Mouse (Mus musculus): ENCODE results near the gene Pilrb1.
"Not testable (repeated sequence)": the region's sequence is repeated elsewhere in the genome, so short reads cannot be mapped to it uniquely, and the experiment has no call there.

The Pilrb1 gene
- long read RNA-seq, experiment 1, partial matches to known transcripts, result 0 of 1 reads
- long read RNA-seq, experiment 1, other reads (novel, unspliced or antisense), result 1 of 1 reads
- long read RNA-seq, experiment 2, result 0 reads

DNA sequence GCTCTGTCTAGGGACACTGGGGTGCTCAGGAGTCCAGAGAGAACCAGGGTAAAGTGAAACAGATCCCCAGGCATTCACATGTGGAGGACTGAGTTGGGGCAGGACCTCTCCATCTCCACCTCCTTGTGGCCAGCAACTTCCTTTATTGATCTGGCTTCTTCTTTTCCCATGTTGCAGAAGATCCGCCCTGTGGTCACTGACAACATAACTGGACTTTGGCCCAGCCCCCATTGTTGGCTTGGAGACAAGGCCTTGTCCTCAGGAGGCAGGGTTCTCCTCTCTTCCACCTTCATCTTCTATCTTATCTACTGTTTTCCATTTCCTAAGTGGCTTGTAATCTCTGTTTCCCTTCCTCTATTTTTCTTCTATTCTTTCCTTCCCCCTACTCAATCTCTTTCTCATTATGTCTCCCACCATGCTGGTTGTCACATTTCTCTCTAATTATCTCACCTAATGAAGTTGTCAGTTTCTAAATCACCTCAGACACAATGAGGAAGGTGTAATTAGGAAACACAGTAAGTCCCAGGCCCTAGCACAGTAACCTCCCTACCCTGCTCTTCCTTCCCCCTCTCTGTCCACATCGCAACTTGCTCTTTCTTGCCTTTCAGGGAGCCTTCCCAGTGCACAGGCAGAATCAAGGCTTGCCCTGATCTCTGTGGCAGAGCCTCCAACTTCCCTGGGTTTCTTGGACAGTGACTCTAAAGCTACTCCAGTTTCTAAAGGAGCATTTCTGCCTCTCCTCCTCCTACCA lies at the start of gene Pilrb1:
TSS of gene Pilrb1 (minus strand) at position 147 of the 751 bp plus-strand sequence.
- intact Hi-C loops (cut with DNase I), result not testable (repeated sequence)

DNA sequence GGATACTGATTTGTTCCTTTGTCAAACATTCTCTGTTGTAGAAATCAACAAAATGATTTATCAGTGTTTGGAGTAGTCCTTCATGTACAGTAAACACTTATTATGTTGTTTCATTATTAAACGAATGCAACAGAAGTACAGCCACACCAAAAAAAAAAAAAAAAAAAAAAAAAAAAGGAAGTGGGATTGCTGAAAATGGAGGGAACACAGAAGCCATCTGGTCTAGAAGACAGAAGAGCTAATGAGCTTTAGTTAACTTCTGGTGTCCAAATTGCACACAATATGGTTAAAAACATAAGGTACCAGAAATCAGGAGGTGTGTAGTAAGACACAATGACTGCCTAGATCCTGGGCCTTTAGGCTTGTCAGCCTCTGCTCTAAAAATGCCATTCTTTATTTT lies 39.9 kb upstream of the Pilrb1 start:
- intact Hi-C loops (cut with DNase I), result no loop called here

DNA sequence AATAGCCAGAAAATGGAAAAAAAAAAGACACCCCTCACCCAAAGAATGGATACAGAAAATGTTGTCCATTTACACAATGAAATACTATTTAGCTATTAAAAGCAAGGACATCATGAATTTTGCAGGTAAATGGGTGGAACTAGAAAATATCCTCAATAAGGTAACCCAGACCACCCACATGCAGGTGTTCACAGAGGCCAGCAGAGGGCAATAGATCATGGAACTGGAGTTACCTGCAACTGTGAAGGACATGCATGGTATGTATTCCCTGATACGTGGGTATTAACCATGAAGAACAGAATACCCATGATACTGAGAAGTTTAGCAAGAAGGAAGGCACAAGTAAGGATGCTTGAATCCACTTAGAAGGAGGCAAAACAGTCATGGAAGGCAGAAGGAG lies 35.0 kb upstream of the Pilrb1 start:
- intact Hi-C loops (cut with DNase I), result no loop called here

DNA sequence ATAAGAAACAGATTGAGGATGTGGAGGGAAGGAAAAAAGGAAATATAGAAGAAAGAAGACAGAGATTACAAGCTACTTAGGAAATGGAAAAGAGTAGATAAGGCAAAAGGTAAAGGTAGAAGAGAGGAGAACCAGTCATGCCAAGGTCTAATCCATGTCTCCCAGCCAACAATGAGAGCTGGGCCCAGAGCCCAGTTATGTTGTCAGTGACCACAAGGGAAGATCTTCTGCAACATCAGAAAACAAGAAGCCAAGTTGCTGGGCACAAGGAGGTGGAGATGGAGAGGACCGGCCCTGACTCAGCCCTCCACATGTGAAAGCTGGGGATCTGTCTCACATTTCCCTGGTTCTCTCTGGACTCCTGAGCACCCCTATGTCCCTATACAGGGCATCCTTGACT lies 29.8 kb upstream of the Pilrb1 start:
- intact Hi-C loops (cut with DNase I), result loop anchor here (5.0 kb wide), 1 partner anchor 250 kb away; no protein-coding TSS in a partner anchor

DNA sequence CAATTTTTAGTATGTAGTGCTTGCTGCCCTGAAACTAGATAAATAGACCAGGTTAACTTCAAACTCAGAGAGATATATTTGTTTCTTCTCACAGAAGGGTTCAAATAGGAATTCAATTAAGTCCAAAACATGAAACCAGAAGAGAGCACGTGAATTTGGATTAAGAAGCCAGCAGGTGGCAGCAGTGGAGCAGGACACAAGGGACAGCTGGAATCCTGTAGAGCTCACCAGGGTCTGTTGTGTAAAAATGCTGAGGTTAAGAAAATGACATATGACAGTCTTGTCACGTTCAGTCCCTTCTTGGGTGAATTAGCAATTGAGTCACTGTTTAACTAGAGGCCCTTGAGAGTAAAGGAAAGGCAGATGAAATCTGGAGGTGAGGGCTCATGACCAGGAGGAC lies 28.0 kb upstream of the Pilrb1 start:
- intact Hi-C loops (cut with DNase I), result loop anchor here (5.0 kb wide), 1 partner anchor 251 kb away; no protein-coding TSS in a partner anchor

DNA sequence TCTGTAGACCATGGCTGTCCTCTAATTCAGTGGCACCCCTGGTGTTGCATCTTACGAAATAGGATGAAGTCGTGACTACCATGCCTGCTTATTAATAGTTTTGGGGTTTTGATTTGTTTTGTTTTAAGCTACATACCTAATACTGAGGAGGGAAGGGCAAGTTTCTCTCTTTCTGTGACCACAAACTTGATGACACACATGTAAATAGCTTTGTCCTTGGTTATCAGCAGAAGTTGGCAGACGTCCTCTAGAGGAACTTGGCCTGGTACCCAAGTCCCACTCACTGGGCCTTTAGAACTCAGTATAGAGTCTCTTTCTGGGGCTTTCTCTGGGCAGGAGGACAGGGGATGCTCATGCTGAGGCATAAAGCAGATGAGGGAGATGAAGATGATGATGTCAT lies 25.4 kb upstream of the Pilrb1 start:
- intact Hi-C loops (cut with DNase I), result no loop called here

DNA sequence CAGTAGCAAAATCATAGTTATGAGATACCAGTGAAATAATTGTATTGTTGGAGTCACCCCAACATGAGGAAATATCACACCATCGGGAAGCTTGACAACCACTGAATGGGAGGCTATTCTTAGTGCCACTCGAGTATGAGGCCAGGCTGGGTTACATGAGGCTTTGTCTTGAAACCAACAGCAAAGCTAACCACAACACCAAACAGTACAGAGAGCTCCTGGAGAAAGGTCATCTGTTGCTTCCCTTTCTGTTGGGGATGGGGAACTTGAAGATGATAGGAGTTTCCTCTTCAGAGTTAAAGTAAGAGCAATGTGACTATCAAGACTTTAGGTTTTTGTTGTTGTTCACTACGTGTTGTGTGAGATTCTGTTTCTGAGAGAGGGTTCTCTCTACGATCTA lies 25.0 kb upstream of the Pilrb1 start:
- intact Hi-C loops (cut with DNase I), result no loop called here

DNA sequence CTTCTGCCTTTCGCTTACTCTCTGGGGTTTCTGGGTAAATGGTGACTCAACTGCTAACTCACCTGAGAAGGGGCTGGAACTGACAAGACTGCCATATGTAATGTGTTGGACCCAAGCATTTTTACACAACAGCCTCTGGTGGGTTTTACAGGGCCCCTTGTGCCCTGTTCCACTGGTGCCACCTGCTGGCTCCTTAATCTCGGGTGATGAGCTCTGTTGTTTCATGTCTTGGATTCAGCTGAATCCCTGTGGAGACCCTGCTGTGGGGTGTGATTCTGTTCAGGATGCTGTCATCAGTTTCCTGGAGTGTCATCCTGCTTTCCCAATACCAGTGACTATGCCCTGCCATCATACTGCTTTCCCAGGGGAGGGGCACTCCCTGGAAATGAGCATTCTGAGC lies 20.0 kb upstream of the Pilrb1 start:
- intact Hi-C loops (cut with DNase I), result loop anchor here (2.0 kb wide), 1 partner anchor 87 kb away; no protein-coding TSS in a partner anchor

DNA sequence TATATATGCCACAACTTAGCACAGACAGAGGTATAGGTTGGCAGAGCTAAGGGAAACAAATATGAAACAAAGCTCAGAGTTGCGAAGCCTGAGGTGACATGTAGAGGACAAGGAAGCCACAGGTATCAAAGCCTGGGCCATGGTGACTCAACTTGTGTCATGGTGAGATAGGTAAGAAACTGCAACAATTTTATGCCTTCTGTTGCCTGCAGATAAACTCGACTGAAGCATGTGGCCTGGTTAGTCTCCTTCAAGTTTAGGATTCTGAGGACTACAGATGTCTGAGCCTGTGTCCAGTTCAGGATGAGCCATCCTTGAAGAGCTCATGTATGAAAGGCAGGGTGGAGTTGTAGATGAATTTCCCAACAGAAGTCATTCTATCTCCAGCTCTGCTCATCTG lies 17.1 kb upstream of the Pilrb1 start:
- intact Hi-C loops (cut with DNase I), result no loop called here

DNA sequence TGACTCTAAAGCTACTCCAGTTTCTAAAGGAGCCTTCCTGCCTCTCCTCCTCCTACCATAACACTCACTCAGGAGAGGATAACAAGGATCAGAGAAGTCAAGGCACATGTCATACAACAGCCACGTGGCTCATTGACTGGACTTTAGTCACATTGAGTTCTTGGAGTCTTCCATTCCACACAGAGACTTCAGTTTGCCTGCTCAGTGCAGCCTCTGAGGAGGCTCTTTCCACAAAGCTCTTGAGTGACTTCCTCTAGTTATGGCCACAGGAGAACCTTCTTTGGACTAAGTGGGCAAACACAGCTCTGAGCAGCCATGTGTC lies 14.4 kb upstream of the Pilrb1 start:
- intact Hi-C loops (cut with DNase I), result not testable (repeated sequence)

DNA sequence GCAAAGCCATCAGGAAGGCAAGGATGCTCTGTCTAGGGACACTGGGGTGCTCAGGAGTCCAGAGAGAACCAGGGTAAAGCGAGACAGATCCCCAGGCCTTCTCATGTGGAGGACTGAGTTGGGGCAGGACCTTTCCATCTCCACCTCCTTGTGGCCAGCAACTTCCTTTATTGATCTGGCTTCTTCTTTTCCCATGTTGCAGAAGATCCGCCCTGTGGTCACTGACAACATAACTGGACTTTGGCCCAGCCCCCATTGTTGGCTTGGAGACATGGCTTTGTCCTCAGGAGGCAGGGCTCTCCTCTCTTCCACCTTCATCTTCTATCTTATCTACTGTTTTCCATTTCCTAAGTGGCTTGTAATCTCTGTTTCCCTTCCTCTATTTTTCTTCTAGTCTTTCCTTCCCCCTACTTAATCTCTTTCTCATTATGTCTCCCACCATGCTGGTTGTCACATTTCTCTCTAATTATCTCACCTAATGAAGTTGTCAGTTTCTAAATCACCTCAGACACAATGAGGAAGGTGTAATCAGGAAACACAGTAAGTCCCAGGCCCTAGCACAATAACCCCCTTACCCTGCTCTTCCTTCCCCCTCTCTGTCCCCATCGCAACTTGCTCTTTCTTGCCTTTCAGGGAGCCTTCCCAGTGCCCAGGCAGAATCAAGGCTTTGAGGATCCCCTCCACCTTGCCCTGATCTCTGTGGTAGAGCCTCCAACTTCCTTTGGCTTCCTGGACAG lies 13.9 kb upstream of the Pilrb1 start, which contains the start of gene Pilrb2:
TSS of gene Pilrb2 (minus strand) at position 172 of the 737 bp plus-strand sequence.
- intact Hi-C loops (cut with DNase I), result not testable (repeated sequence)

DNA sequence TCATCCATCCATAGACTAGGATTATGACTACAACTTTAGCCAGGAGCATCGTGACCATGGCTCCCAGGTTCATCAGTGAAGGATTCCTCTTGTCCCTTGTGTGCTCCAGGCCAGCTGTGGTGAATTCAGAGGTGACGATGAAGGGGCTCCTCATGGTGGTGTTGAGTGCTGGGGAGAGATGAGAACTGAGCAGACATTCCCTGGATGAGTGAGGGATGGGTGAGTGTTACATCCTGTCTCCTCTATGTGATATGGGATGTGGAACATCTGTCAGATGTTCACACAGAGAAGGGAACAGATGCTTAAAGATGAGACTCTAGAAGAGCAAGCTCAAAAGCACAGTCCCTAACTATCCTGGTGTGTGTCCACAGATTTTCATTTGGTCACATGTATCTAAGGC lies 10.7 kb upstream of the Pilrb1 start:
- intact Hi-C loops (cut with DNase I), result not testable (repeated sequence)

DNA sequence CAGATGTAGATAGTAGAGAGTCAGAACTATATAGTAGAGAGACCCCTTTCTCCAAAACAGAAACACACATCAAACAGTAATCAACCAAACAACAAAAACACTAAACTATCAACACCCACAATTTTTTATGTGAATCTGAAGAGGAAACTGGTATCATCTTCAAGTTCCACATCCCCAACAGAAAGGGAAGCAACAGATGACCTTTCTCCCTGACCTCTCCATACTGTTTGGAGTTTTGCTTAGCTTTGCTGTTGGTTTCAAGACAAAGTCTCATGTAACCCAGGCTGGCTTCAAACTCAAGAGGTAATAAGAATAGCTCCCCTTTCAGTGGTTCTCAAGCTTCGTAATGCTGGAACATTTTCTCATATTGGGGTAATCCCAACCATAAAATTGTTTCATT lies 6.1 kb upstream of the Pilrb1 start:
- intact Hi-C loops (cut with DNase I), result not testable (repeated sequence)

DNA sequence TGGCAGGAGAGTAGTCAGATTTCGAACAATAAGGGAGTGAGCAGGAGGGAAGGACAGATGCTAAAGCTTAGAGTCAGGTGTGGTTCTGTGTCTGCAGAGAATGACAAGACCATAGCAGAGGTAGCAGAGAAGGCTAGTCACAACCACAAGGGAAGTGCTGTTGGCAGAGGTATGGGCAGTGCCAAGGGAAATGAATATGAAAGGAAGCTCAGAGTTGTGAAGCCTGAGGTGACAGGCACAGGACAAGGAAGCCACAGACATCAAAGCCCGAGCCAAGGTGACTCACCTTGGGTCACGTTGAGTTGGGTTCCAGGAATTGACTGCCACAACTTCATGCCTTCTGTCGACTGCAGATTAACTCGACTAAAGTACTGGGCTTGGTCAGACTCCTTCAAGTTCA lies 1.0 kb downstream of the Pilrb1 start:
- intact Hi-C loops (cut with DNase I), result not testable (repeated sequence)

DNA sequence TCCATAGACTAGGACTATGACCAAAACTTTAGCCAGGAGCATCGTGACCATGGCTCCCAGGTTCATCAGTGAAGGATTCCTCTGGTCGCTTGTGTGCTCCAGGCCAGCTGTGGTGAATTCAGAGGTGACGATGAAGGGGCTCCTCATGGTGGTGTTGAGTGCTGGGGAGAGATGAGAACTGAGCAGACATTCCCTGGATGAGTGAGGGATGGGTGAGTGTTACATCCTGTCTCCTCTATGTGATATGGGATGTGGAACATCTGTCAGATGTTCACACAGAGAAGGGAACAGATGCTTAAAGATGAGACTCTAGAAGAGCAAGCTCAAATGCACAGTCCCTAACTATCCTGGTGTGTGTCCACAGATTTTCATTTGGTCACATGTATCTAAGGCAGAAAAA lies 3.0 kb downstream of the Pilrb1 start:
- intact Hi-C loops (cut with DNase I), result not testable (repeated sequence)

DNA sequence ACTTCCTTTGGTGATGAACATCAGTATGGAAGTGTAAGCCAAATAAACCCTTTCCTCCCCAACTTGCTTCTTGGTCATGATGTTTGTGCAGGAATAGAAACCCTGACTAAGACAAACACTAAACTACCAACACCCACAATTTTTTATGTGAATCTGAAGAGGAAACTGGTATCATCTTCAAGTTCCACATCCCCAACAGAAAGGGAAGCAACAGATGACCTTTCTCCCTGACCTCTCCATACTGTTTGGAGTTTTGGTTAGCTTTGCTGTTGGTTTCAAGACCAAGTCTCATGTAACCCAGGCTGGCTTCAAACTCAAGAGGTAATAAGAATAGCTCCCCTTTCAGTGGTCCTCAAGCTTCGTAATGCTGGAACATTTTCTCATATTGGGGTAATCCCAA lies 7.6 kb downstream of the Pilrb1 start:
- intact Hi-C loops (cut with DNase I), result not testable (repeated sequence)

DNA sequence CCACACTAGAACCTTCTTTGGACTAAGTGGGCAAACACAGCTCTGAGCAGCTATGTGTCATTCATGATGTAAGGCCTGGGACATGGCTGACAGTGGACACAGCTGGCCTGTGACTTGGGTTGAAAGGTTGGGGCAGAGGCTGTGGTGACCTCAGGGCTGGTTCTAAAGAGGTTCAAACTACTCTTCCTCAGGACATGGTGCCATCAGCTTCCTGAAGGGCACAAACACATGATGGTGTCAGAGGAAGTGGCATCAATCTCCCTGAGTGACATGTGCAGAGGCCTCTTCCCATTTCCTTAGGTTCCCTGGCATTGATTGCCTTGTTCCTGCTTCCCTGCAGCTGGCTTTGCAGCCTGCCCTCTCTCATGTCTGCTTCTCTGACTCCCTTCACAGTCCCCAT lies 20.8 kb downstream of the Pilrb1 start:
- intact Hi-C loops (cut with DNase I), result not testable (repeated sequence)

DNA sequence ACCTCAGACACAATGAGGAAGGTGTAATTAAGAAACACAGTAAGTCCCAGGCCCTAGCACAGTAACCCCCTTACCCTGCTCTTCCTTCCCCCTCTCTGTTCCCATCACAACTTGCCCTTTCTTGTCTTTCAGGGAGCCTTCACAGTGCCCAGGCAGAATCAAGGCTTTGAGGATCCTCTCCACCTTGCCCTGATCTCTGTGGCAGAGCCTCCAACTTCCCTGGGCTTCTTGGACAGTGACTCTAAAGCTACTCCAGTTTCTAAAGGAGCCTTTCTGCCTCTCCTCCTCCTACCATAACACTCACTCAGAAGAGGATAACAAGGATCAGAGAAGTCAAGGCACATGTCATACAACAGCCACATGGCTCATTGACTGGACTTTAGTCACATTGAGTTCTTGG lies 21.3 kb downstream of the Pilrb1 start:
- intact Hi-C loops (cut with DNase I), result no loop called here

DNA sequence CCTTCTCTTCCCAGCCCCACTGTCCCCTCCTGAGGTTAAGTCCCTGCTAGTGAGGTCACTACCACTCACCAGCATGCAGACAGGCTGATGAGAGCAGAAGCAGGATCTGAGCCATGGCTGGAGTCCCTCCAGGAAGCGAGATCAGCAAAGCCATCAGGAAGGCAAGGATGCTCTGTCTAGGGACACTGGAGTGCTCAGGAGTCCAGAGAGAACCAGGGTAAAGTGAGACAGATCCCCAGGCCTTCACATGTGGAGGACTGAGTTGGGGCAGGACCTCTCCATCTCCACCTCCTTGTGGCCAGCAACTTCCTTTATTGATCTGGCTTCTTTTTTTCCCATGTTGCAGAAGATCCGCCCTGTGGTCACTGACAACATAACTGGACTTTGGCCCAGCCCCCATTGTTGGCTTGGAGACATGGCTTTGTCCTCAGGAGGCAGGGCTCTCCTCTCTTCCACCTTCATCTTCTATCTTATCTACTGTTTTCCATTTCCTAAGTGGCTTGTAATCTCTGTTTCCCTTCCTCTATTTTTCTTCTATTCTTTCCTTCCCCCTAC lies 21.9 kb downstream of the Pilrb1 start, which contains the start of gene Pilra:
TSS of gene Pilra (minus strand) at position 316 of the 555 bp plus-strand sequence.
- intact Hi-C loops (cut with DNase I), result not testable (repeated sequence)

DNA sequence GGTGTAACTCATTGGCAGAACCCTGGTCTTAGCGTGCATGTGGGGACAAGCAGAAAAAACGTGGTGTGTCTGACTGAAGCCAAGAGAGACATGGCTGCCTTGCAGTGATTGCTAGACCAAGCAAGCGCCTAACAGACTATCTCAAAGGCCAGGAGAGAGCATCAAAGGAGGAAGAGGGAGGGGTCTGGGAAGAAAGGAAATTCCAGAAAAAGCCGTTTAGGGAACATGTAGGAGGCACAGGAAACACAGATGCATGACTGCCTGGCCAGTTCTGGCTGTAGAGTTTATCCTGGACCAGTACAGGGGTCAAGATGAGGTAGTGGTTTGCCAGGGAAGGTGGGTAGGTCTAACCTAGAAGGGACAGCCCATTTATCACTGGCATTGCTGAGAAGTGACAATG lies 24.4 kb downstream of the Pilrb1 start:
- intact Hi-C loops (cut with DNase I), result no loop called here

DNA sequence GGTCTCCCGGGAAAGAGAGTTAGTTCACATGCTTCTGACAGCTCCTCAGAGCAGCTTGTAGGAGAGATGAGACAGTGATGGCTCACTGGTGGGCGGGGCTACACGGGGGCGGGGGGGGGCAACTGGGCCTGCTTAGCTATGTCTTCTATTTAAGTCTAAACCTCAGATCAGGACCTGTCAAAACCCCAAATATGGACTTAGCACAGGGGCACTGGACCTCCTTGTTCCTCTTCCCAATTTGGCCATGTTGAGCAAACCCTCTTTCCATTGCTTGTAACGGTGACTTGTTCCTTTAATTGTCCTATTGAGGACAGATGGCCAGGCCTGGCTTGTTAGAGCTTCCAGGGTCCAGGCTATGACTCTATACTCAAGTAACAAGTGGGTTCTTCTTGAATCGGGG lies 26.4 kb downstream of the Pilrb1 start:
- intact Hi-C loops (cut with DNase I), result no loop called here

DNA sequence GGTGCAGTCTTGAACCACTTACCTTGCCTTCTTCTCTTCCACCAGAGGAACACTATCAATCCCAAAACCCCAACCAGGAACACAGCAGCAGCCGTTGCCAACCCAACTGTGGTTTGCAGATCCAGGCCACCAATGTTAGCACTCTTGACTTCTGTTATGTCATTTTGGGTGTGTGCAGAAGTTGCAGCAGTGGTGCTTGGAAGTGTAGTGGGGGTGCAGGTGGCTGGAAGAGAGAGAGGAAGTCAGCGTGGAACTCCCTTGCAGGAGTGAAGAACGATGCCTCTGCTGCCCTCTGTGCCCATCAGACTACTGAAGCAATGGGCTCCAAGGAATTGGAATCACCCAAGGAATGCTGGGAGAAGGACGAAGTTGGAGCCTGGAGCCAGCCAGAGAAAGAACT lies 26.8 kb downstream of the Pilrb1 start:
- intact Hi-C loops (cut with DNase I), result no loop called here

Data from adrenal gland (tissue).